In genomic region chr4:142117993-142118392, GRCm38 (mm10) we compare ENCODE assay signal across 16 mouse cellular contexts. TPM values are rescaled to one million over a fixed set of nuclear protein-coding genes. Genes with fewer than 3 reads are reported as not detected.
DNase-seq lines count a peak whose midpoint lies in the region; ATAC-seq lines count a peak whose summit lies in the region.
"Had no signal": no experiment of that assay in that cellular context is flagged by ENCODE, and none has a peak within 500 bp of the region (broad histone marks: within the 10 kb centered on the region; RNA-seq: fewer than 3 reads in every experiment).

No protein-coding gene starts in this region.

- 0 out of 2 replicates have a peak, but pooled peaks have one; percentile 2 for ATAC-seq in hindbrain, embryonic 13.5 days (ENCODE audit: low FRiP score)
- ATAC-seq in hindbrain, embryonic 14.5 days (ENCODE audit: low FRiP score) = no peak
- 0 out of 2 replicates have a peak, but pooled peaks have one; percentile 33 for ATAC-seq in neural tube, embryonic 13.5 days (ENCODE audit: low read depth)
- no peak for ATAC-seq in neural tube, embryonic 15.5 days (ENCODE audit: low FRiP score)
- ATAC-seq in embryonic facial prominence, embryonic 15.5 days (ENCODE audit: insufficient number of reproducible peaks, low FRiP score, low TSS enrichment, low read depth) = peak; percentile 64
- ATAC-seq in midbrain, embryonic 15.5 days (replicated peaks) = 0 out of 2 replicates have a peak, but pooled peaks have one; percentile 19
- ATAC-seq in inflammation-experienced regulatory T-cells, adult 6 months = no peak

- no peak for DNase-seq in hindbrain, embryonic 14.5 days (ENCODE audit: low spot score)
- DNase-seq: cerebellum, adult 9-11 months; heart, adult 11 months; kidney, adult 9 months; kidney, postnatal 4 days; lung, postnatal 10 days; thymus, postnatal 25 days had no signal

- WGBS in hindbrain, embryonic 13.5 days = 84% methylated on average over 12 of the region's 12 CpGs
- WGBS in hindbrain, embryonic 14.5 days = 84% methylated on average over 12 of the region's 12 CpGs
- WGBS in neural tube, embryonic 13.5 days = 83% methylated on average over 12 of the region's 12 CpGs
- 84% methylated on average over 12 of the region's 12 CpGs for WGBS in neural tube, embryonic 15.5 days
- WGBS in embryonic facial prominence, embryonic 15.5 days = 58% methylated on average over 12 of the region's 12 CpGs
- WGBS in midbrain, embryonic 15.5 days = 89% methylated on average over 12 of the region's 12 CpGs

- H3K9me3 ChIP-seq in hindbrain, embryonic 13.5 days = no peaks in the 10 kb centered on the region
- no peaks in the 10 kb centered on the region for H3K9me3 ChIP-seq in hindbrain, embryonic 14.5 days (ENCODE audit: control insufficient read depth, low read length)
- H3K9me3 ChIP-seq in neural tube, embryonic 13.5 days = no peaks in the 10 kb centered on the region
- no peaks in the 10 kb centered on the region for H3K9me3 ChIP-seq in neural tube, embryonic 15.5 days (replicated peaks)
- no peaks in the 10 kb centered on the region for H3K9me3 ChIP-seq in embryonic facial prominence, embryonic 15.5 days (replicated peaks)
- H3K9me3 ChIP-seq in midbrain, embryonic 15.5 days = no peaks in the 10 kb centered on the region
- H3K9me3 ChIP-seq: heart, embryonic 15.5 days; hindbrain, embryonic 15.5 days; liver, embryonic 15.5 days had no signal

- H3K9ac ChIP-seq in hindbrain, embryonic 13.5 days = no peak overlapping the region
- no peak overlapping the region for H3K9ac ChIP-seq in hindbrain, embryonic 14.5 days
- H3K9ac ChIP-seq in neural tube, embryonic 13.5 days = no peak overlapping the region
- no peak overlapping the region for H3K9ac ChIP-seq in neural tube, embryonic 15.5 days (replicated peaks)
- H3K9ac ChIP-seq in embryonic facial prominence, embryonic 15.5 days = no peak overlapping the region
- no peak overlapping the region for H3K9ac ChIP-seq in midbrain, embryonic 15.5 days
- H3K9ac ChIP-seq: heart, embryonic 15.5 days; hindbrain, embryonic 15.5 days; liver, embryonic 15.5 days had no signal

- no peak overlapping the region for H3K27ac ChIP-seq in hindbrain, embryonic 13.5 days
- no peak overlapping the region for H3K27ac ChIP-seq in hindbrain, embryonic 14.5 days
- no peak overlapping the region for H3K27ac ChIP-seq in neural tube, embryonic 13.5 days (replicated peaks)
- no peak overlapping the region for H3K27ac ChIP-seq in neural tube, embryonic 15.5 days (replicated peaks)
- no peak overlapping the region for H3K27ac ChIP-seq in embryonic facial prominence, embryonic 15.5 days (replicated peaks)
- H3K27ac ChIP-seq in midbrain, embryonic 15.5 days = no peak overlapping the region
- H3K27ac ChIP-seq: heart, embryonic 15.5 days; hindbrain, embryonic 15.5 days; liver, embryonic 15.5 days had no signal

- H3K4me2 ChIP-seq in hindbrain, embryonic 13.5 days = no peak overlapping the region
- H3K4me2 ChIP-seq in hindbrain, embryonic 14.5 days (replicated peaks) = no peak overlapping the region
- no peak overlapping the region for H3K4me2 ChIP-seq in neural tube, embryonic 13.5 days
- H3K4me2 ChIP-seq in neural tube, embryonic 15.5 days = no peak overlapping the region
- H3K4me2 ChIP-seq in embryonic facial prominence, embryonic 15.5 days (replicated peaks) = no peak overlapping the region
- H3K4me2 ChIP-seq in midbrain, embryonic 15.5 days = no peak overlapping the region
- H3K4me2 ChIP-seq: heart, embryonic 15.5 days; hindbrain, embryonic 15.5 days; liver, embryonic 15.5 days had no signal

- H3K4me1 ChIP-seq in hindbrain, embryonic 13.5 days (replicated peaks) = peaks cover 23% of the 10 kb centered on the region
- no peaks in the 10 kb centered on the region for H3K4me1 ChIP-seq in hindbrain, embryonic 14.5 days (replicated peaks; ENCODE audit: control insufficient read depth, insufficient read depth, low read length)
- peaks cover 20% of the 10 kb centered on the region for H3K4me1 ChIP-seq in neural tube, embryonic 13.5 days (replicated peaks)
- peaks cover 13% of the 10 kb centered on the region for H3K4me1 ChIP-seq in neural tube, embryonic 15.5 days
- H3K4me1 ChIP-seq in embryonic facial prominence, embryonic 15.5 days = peaks cover 15% of the 10 kb centered on the region
- no peaks in the 10 kb centered on the region for H3K4me1 ChIP-seq in midbrain, embryonic 15.5 days
- H3K4me1 ChIP-seq: liver, embryonic 15.5 days had no signal

- H3K4me3 ChIP-seq in hindbrain, embryonic 13.5 days = no peak overlapping the region
- H3K4me3 ChIP-seq in hindbrain, embryonic 14.5 days (replicated peaks; ENCODE audit: low read length) = no peak overlapping the region
- H3K4me3 ChIP-seq in neural tube, embryonic 13.5 days = no peak overlapping the region
- no peak overlapping the region for H3K4me3 ChIP-seq in neural tube, embryonic 15.5 days (replicated peaks)
- no peak overlapping the region for H3K4me3 ChIP-seq in embryonic facial prominence, embryonic 15.5 days (replicated peaks)
- H3K4me3 ChIP-seq in midbrain, embryonic 15.5 days = no peak overlapping the region
- H3K4me3 ChIP-seq: heart, embryonic 15.5 days; hindbrain, embryonic 15.5 days; liver, embryonic 15.5 days had no signal

- no peaks in the 10 kb centered on the region for H3K27me3 ChIP-seq in hindbrain, embryonic 13.5 days
- H3K27me3 ChIP-seq in hindbrain, embryonic 14.5 days (ENCODE audit: control insufficient read depth, insufficient read depth, low read length) = no peaks in the 10 kb centered on the region
- H3K27me3 ChIP-seq in neural tube, embryonic 13.5 days = no peaks in the 10 kb centered on the region
- H3K27me3 ChIP-seq in neural tube, embryonic 15.5 days (replicated peaks) = no peaks in the 10 kb centered on the region
- H3K27me3 ChIP-seq in embryonic facial prominence, embryonic 15.5 days = no peaks in the 10 kb centered on the region
- no peaks in the 10 kb centered on the region for H3K27me3 ChIP-seq in midbrain, embryonic 15.5 days (replicated peaks)
- H3K27me3 ChIP-seq: heart, embryonic 15.5 days; hindbrain, embryonic 15.5 days; liver, embryonic 15.5 days had no signal

- no peaks in the 10 kb centered on the region for H3K36me3 ChIP-seq in hindbrain, embryonic 13.5 days
- no peaks in the 10 kb centered on the region for H3K36me3 ChIP-seq in hindbrain, embryonic 14.5 days (replicated peaks; ENCODE audit: control insufficient read depth, insufficient read depth)
- no peaks in the 10 kb centered on the region for H3K36me3 ChIP-seq in neural tube, embryonic 13.5 days
- H3K36me3 ChIP-seq in neural tube, embryonic 15.5 days = no peaks in the 10 kb centered on the region
- H3K36me3 ChIP-seq in embryonic facial prominence, embryonic 15.5 days = no peaks in the 10 kb centered on the region
- H3K36me3 ChIP-seq in midbrain, embryonic 15.5 days (replicated peaks) = no peaks in the 10 kb centered on the region
- H3K36me3 ChIP-seq: heart, embryonic 15.5 days; hindbrain, embryonic 15.5 days; liver, embryonic 15.5 days had no signal

RNA-seq across cellular contexts. Expression of gene Tmem51, which starts 33.9 kb away (rescaled TPM):
- 5.6 and 6.4 TPM in 2 replicates for polyA plus RNA-seq in hindbrain, embryonic 13.5 days (2015; fragmentation: Nextera tagmentation; extraction: Ambion mirVana)
- 6.5 and 6.6 TPM in 2 replicates for polyA plus RNA-seq in hindbrain, embryonic 14.5 days (2014; fragmentation: Nextera tagmentation; extraction: Ambion mirVana)
- 5.2 and 6.4 TPM in 2 replicates for polyA plus RNA-seq in neural tube, embryonic 13.5 days (2015; fragmentation: Nextera tagmentation; extraction: Ambion mirVana)
- polyA plus RNA-seq in neural tube, embryonic 15.5 days (2015; fragmentation: Nextera tagmentation; extraction: Ambion mirVana) = 5.9 and 11.0 TPM in 2 replicates
- 18.3 and 20.2 TPM in 2 replicates for polyA plus RNA-seq in embryonic facial prominence, embryonic 15.5 days (2015; fragmentation: Nextera tagmentation; extraction: Ambion mirVana)
- 8.1 and 8.5 TPM in 2 replicates for polyA plus RNA-seq in midbrain, embryonic 15.5 days (2015; fragmentation: Nextera tagmentation; extraction: Ambion mirVana)
- polyA plus RNA-seq in inflammation-experienced regulatory T-cells, adult 6 months (2017; shearing (Covaris generic)) = 1 to 10 TPM in 1 of 3 experiments, under 1 TPM in 2; 0.17 to 1.4 (median 0.50) TPM

Comparison
In these comparisons a context has a peak if more than half of its experiments do, and no peak if none do; other contexts are left out.
1. ATAC-seq: peak in hindbrain, embryonic 13.5 days (single experiment), neural tube, embryonic 13.5 days (single experiment), embryonic facial prominence, embryonic 15.5 days (single experiment) and midbrain, embryonic 15.5 days (single experiment); none in hindbrain, embryonic 14.5 days (single experiment), neural tube, embryonic 15.5 days (single experiment) and inflammation-experienced regulatory T-cells, adult 6 months (single experiment).